Mouse (Mus musculus) liver, embryonic 14.5 days (tissue): ENCODE results near the gene Olfr223. TPM values are rescaled to one million over a fixed set of nuclear protein-coding genes. Genes with fewer than 3 reads are reported as not detected.

Source experiments
- ATAC-seq: fragments of 200-750 bp; cut with Nextera tagmentation; 2 replicates; pipeline ENCODE4 v1.8.0; 2017; ENCODE audit warnings: moderate number of reproducible peaks, mild to moderate bottlenecking, moderate library complexity; ENCODE audit not compliant: insufficient read depth
- DNase-seq, 3 experiments: peaks; one replicate each; pipeline ENCODE4 v3.0.0-alpha.2; 2012 to 2013; ENCODE audit warnings: low read depth in 3 of 3, low spot score in 3 of 3
- H3K27ac ChIP-seq: fragments of 300-500 bp; sonication (generic); 2 replicates; pipeline ENCODE4 v1.5.1; 2014; ENCODE audit warnings: moderate library complexity, mild to moderate bottlenecking, control low read depth, inconsistent platforms
- H3K27me3 ChIP-seq: fragments of 300-500 bp; sonication (generic); 2 replicates; pipeline ENCODE4 v1.6.1; 2014; ENCODE audit warnings: mild to moderate bottlenecking, low read length, moderate library complexity; ENCODE audit not compliant: control insufficient read depth, insufficient read depth
- H3K36me3 ChIP-seq: fragments of 300-500 bp; sonication (generic); replicated peaks from 2 replicates; pipeline ENCODE4 v1.6.1; 2014; ENCODE audit warnings: low read depth; ENCODE audit not compliant: control insufficient read depth, insufficient read depth
- H3K4me1 ChIP-seq, 2 experiments: fragments of 200-500 bp in 1 of 2; fragments of 300-500 bp in 1 of 2; sonication (generic) in 1 of 2; replicated peaks; 2 replicates each; pipeline ENCODE4 v1.6.1; 2012 to 2014; ENCODE audit warnings: antibody characterized with exemption in 1 of 2, inconsistent platforms in 1 of 2, low read length in 1 of 2; ENCODE audit not compliant: control insufficient read depth in 2 of 2, insufficient read depth in 2 of 2
- H3K4me2 ChIP-seq: fragments of 300-500 bp; sonication (generic); 2 replicates; pipeline ENCODE4 v1.6.1; 2014; ENCODE audit warnings: low read depth, mild to moderate bottlenecking, control low read depth, moderate library complexity
- H3K4me3 ChIP-seq, 2 experiments: fragments of 200-500 bp in 1 of 2; fragments of 300-500 bp in 1 of 2; sonication (generic) in 1 of 2; 2 replicates each; pipeline ENCODE4 v1.5.1; 2012 to 2014; ENCODE audit warnings: low read depth in 2 of 2, low read length in 2 of 2, mild to moderate bottlenecking in 2 of 2, control low read depth in 1 of 2, inconsistent platforms in 1 of 2, moderate library complexity in 1 of 2; ENCODE audit not compliant: insufficient read depth in 1 of 2
- H3K9ac ChIP-seq: fragments of 300-500 bp; sonication (generic); replicated peaks from 2 replicates; pipeline ENCODE4 v1.6.1; 2014; ENCODE audit warnings: mild to moderate bottlenecking, control low read depth, moderate library complexity
- H3K9me3 ChIP-seq: fragments of 300-500 bp; sonication (generic); 2 replicates; pipeline ENCODE4 v1.6.1; 2016; ENCODE audit warnings: low read length, mixed read lengths; ENCODE audit not compliant: control insufficient read depth
- CTCF ChIP-seq: IDR thresholded peaks from 2 replicates; pipeline ENCODE4 v1.5.1; 2016; ENCODE audit warnings: antibody characterized with exemption, low read depth, control low read depth
- EP300 ChIP-seq: IDR thresholded peaks from 2 replicates; pipeline ENCODE4 v1.6.1; 2016; ENCODE audit warnings: antibody characterized with exemption, low read depth
- WGBS: fragments of 180-500 bp; shearing (Covaris S2); extraction: QIAGEN DNeasy Blood & Tissue Kit; methylation state at CpG from one replicate; pipeline ENCODE4 v1.1.7; 2014; ENCODE audit not compliant: insufficient replicate concordance; 5-methylcytosine and 5-hydroxymethylcytosine counted together
- polyA plus RNA-seq, 2 experiments: library from polyadenylated mRNA; depleted of rRNA in 1 of 2; stranded (reverse) in 1 of 2; unstranded in 1 of 2; fragments of >200 nt; fragmentation: Nextera tagmentation in 1 of 2; extraction: Ambion mirVana in 1 of 2; gene quantifications; 2 replicates each; pipeline versions ENCODE4 v1.2.1 to v1.2.3; 2012 to 2014

Olfr223 gene
- polyA plus RNA-seq, 2 experiments = not detected

DNA sequence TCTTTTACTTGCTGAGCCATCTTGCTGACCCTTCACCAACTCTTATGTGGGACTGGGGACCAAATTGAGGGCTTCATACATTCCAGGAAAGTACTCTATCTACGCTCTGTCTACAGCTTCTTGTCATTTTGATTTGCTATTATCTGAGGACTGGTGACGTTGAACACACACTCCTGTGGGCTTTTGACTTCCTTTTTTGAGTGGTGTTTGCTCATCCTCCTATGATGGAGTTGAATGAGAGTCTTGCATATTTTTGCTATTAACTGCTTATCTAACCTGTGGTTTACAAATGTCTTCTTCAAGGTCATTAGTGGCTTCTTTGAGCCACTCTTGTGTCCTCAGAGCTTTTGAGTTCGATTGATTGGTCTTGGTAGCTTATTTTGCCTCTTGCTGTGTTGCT lies 53.0 kb downstream of the Olfr223 start:
- H3K9me3 ChIP-seq = no peaks in the 10 kb centered on the region
- no peak overlapping the region for H3K27ac ChIP-seq
- WGBS = 17% methylated on average over 3 of the region's 3 CpGs
- DNase-seq (no peak), ATAC-seq (no peak)
- no peaks in the 10 kb centered on the region for H3K36me3 ChIP-seq
- no peak overlapping the region for H3K4me3 ChIP-seq
- TF ChIP-seq CTCF (no peak), EP300 (no peak)
- no peak overlapping the region for H3K9ac ChIP-seq
- no peaks in the 10 kb centered on the region for H3K27me3 ChIP-seq
- no peak overlapping the region for H3K4me2 ChIP-seq
- H3K4me1 ChIP-seq = peaks cover 0 to 16% of the 10 kb centered on the region in 2 experiments; a peak in 2 of 4 replicates

Other genes with a start within 250 kb of the Olfr223 start
- not detected in 2 replicates for gene Prss38, start 217.6 kb downstream of the Olfr223 start, polyA plus RNA-seq (2012; rRNA removed)
- gene Prss38, start 217.6 kb downstream of the Olfr223 start, polyA plus RNA-seq (2014; fragmentation: Nextera tagmentation; extraction: Ambion mirVana) = not detected in 2 replicates
- 2.5 and 3.2 TPM in 2 replicates for gene Jmjd4, start 143.2 kb downstream of the Olfr223 start, polyA plus RNA-seq (2012; rRNA removed)
- 3.5 and 3.8 TPM in 2 replicates for gene Jmjd4, start 143.2 kb downstream of the Olfr223 start, polyA plus RNA-seq (2014; fragmentation: Nextera tagmentation; extraction: Ambion mirVana)
- 11.2 and 12.4 TPM in 2 replicates for gene Snap47, start 142.1 kb downstream of the Olfr223 start, polyA plus RNA-seq (2012; rRNA removed)
- 21.6 and 26.5 TPM in 2 replicates for gene Snap47, start 142.1 kb downstream of the Olfr223 start, polyA plus RNA-seq (2014; fragmentation: Nextera tagmentation; extraction: Ambion mirVana)
- 0.38 and 0.51 TPM in 2 replicates for gene Zfp867, start 120.8 kb downstream of the Olfr223 start, polyA plus RNA-seq (2012; rRNA removed)
- gene Zfp867, start 120.8 kb downstream of the Olfr223 start, polyA plus RNA-seq (2014; fragmentation: Nextera tagmentation; extraction: Ambion mirVana) = 1.4 and 1.5 TPM in 2 replicates
- gene Zkscan17, start 66.5 kb downstream of the Olfr223 start, polyA plus RNA-seq (2012; rRNA removed) = 2.1 and 2.3 TPM in 2 replicates
- 2.9 and 3.4 TPM in 2 replicates for gene Zkscan17, start 66.5 kb downstream of the Olfr223 start, polyA plus RNA-seq (2014; fragmentation: Nextera tagmentation; extraction: Ambion mirVana)
- gene Nlrp3, start 51.7 kb downstream of the Olfr223 start, polyA plus RNA-seq (2012; rRNA removed) = 0.42 and 0.54 TPM in 2 replicates
- gene Nlrp3, start 51.7 kb downstream of the Olfr223 start, polyA plus RNA-seq (2014; fragmentation: Nextera tagmentation; extraction: Ambion mirVana) = 0.25 and 0.39 TPM in 2 replicates
- gene Olfr222, start 17.1 kb downstream of the Olfr223 start, polyA plus RNA-seq (2012; rRNA removed) = not detected in 2 replicates
- not detected in 2 replicates for gene Olfr222, start 17.1 kb downstream of the Olfr223 start, polyA plus RNA-seq (2014; fragmentation: Nextera tagmentation; extraction: Ambion mirVana)
- 10.8 and 14.6 TPM in 2 replicates for gene Mprip, start 68.0 kb upstream of the Olfr223 start, polyA plus RNA-seq (2012; rRNA removed)
- 10.2 and 15.7 TPM in 2 replicates for gene Mprip, start 68.0 kb upstream of the Olfr223 start, polyA plus RNA-seq (2014; fragmentation: Nextera tagmentation; extraction: Ambion mirVana)
- 1.9 TPM in 2 replicates for gene Pld6, start 194.4 kb upstream of the Olfr223 start, polyA plus RNA-seq (2012; rRNA removed)
- gene Pld6, start 194.4 kb upstream of the Olfr223 start, polyA plus RNA-seq (2014; fragmentation: Nextera tagmentation; extraction: Ambion mirVana) = 0.50 and 0.68 TPM in 2 replicates
- gene Flcn, start 216.7 kb upstream of the Olfr223 start, polyA plus RNA-seq (2012; rRNA removed) = 10.8 and 11.1 TPM in 2 replicates
- gene Flcn, start 216.7 kb upstream of the Olfr223 start, polyA plus RNA-seq (2014; fragmentation: Nextera tagmentation; extraction: Ambion mirVana) = 7.2 and 8.9 TPM in 2 replicates
- 8.5 and 8.9 TPM in 2 replicates for gene Nt5m, start 246.2 kb upstream of the Olfr223 start, polyA plus RNA-seq (2012; rRNA removed)
- 10.0 and 10.6 TPM in 2 replicates for gene Nt5m, start 246.2 kb upstream of the Olfr223 start, polyA plus RNA-seq (2014; fragmentation: Nextera tagmentation; extraction: Ambion mirVana)
- 26.2 and 33.5 TPM in 2 replicates for gene Cops3, start 246.5 kb upstream of the Olfr223 start, polyA plus RNA-seq (2012; rRNA removed)
- gene Cops3, start 246.5 kb upstream of the Olfr223 start, polyA plus RNA-seq (2014; fragmentation: Nextera tagmentation; extraction: Ambion mirVana) = 108 and 112 TPM in 2 replicates